Mouse (Mus musculus): ENCODE measurements around the gene 6430548M08Rik. TPM values are rescaled to one million over a fixed set of nuclear protein-coding genes. Genes with fewer than 3 reads are reported as not detected.
A peak's percentile ranks its signal among the peaks of the same experiment; 100 is the strongest.

6430548M08Rik gene
- polyA plus RNA-seq, 1 experiment from 2014 or later, result 4.4 TPM

DNA sequence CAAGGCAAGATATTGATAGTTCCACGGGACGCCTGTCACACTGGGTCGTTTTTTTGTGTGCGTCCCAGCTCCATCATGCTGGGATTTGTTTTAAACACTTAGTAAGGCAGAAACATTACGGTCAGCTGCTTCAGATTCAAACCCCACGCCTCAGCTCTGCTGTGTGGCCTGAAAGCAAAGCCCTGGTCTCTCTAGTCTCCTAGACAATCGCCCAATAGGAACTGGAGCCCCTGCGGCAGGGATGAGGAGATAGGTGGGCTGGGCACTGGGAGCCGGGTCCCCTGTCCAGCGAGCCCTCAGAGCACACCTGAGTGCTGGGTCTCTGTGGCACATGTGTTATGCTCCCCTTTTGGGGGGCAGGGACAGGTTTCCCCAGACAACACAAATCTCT, 64.2 kb downstream of the 6430548M08Rik start:
- H3K27me3 ChIP-seq (ENCODE audit: control insufficient read depth, insufficient read depth, low read depth, low read length), result peaks cover 27% of the 10 kb centered on the region
- no peaks in the 10 kb centered on the region for H3K36me3 ChIP-seq (ENCODE audit: control insufficient read depth, insufficient read depth)
- H3K27ac ChIP-seq (ENCODE audit: low read length), result no peak overlapping the region
- H3K4me3 ChIP-seq (ENCODE audit: low read depth, low read length), result no peak overlapping the region
- H3K4me2 ChIP-seq (ENCODE audit: low read depth, low read length), result no peak overlapping the region
- no peaks in the 10 kb centered on the region for H3K9me3 ChIP-seq (replicated peaks; ENCODE audit: control insufficient read depth, low read length)
- H3K9ac ChIP-seq (ENCODE audit: low read depth, low read length), result no peak overlapping the region
- no peak for ATAC-seq (ENCODE audit: low read depth)
- 12% methylated on average over 10 of the region's 10 CpGs for whole genome bisulfite sequencing (ENCODE audit: insufficient replicate concordance)
- no peaks in the 10 kb centered on the region; the same call in 1 of the 2 replicates for H3K4me1 ChIP-seq (ENCODE audit: control insufficient read depth, low read depth, low read length)

DNA sequence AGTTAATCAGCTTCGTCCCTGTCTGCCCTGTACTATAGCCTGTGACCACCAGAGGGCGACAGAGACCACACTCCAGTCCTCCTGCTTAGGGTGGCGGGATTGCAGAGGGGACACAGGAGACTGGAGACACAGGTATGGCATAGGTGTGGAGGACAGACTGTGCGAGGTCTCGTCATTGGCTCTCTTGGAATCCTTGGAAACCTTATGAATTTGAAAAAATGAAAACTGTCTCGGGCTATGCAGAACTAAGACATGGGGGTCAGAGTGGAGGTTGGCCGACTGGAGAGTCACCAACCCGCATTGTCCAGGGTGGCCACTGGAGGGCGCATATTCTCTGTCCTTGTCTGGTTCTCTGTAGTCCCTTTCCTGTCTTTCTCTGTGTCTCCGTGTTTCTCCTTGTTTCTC, 65.1 kb downstream of the 6430548M08Rik start:
- H3K36me3 ChIP-seq (ENCODE audit: control insufficient read depth, insufficient read depth), result no peaks in the 10 kb centered on the region
- no peaks in the 10 kb centered on the region for H3K9me3 ChIP-seq (replicated peaks; ENCODE audit: control insufficient read depth, low read length)
- H3K4me2 ChIP-seq (ENCODE audit: low read depth, low read length), result peak overlapping the region; percentile 50
- WGBS (ENCODE audit: insufficient replicate concordance), result under 1% methylated on average over 10 of the region's 10 CpGs
- no peaks in the 10 kb centered on the region; the same call in 1 of the 2 replicates for H3K4me1 ChIP-seq (ENCODE audit: control insufficient read depth, low read depth, low read length)
- no peak overlapping the region for H3K27ac ChIP-seq (ENCODE audit: low read length)
- peaks cover 27% of the 10 kb centered on the region for H3K27me3 ChIP-seq (ENCODE audit: control insufficient read depth, insufficient read depth, low read depth, low read length)
- no peak overlapping the region for H3K4me3 ChIP-seq (ENCODE audit: low read depth, low read length)
- peak; percentile 68 for ATAC-seq (ENCODE audit: low read depth)
- H3K9ac ChIP-seq (ENCODE audit: low read depth, low read length), result no peak overlapping the region

DNA sequence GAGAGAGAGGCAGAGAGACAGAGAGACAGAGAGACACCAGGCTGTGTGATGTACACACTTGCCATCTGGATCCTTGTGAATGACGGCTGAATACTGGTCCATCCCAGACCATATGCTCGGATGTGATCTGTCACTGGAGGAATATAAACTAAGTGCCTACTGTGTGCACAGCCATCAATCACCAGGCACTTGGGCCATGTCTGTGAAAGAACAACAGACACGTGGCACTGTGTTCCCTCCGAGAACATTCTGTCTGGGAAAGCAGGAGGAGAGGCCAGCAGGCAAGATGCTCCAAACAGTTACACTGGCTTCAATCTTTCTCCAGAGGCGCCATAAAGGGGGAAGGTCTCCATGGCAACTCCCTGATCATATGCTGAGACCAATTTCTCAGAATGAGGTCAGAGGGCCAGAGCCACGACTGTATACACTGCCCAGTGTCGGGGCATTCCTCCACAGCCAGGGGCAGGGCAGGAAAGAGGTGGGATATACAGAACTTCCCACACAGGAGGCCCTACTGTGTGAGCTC, 66.6 kb downstream of the 6430548M08Rik start:
- no peak for ATAC-seq (ENCODE audit: low read depth)
- peaks cover 25% of the 10 kb centered on the region for H3K27me3 ChIP-seq (ENCODE audit: control insufficient read depth, insufficient read depth, low read depth, low read length)
- 52% methylated on average over 7 of the region's 7 CpGs for WGBS (ENCODE audit: insufficient replicate concordance)
- no peak overlapping the region for H3K27ac ChIP-seq (ENCODE audit: low read length)
- H3K9me3 ChIP-seq (replicated peaks; ENCODE audit: control insufficient read depth, low read length), result no peaks in the 10 kb centered on the region
- no peaks in the 10 kb centered on the region for H3K36me3 ChIP-seq (ENCODE audit: control insufficient read depth, insufficient read depth)
- no peaks in the 10 kb centered on the region; the same call in 1 of the 2 replicates for H3K4me1 ChIP-seq (ENCODE audit: control insufficient read depth, low read depth, low read length)
- no peak overlapping the region for H3K9ac ChIP-seq (ENCODE audit: low read depth, low read length)
- no peak overlapping the region for H3K4me2 ChIP-seq (ENCODE audit: low read depth, low read length)
- no peak overlapping the region for H3K4me3 ChIP-seq (ENCODE audit: low read depth, low read length)

DNA sequence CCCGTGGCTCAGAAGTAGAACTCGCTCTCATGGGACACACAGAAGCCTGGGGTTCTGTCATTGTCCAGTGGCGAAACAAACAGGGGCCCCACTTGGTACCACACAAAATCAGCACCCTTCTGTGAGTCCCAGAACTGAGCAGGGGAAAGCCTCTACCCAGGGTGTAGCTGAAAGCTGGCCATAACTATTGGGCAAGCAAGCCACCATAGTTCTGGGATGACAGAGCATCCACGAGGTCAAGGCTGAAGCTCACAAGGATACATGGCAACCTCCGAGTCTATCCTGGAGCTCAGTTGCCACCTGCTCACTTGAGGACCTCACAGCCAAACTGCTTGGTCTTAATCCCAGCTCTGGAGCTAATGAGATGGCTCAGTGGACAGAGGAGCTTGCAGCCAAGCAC, 67.3 kb downstream of the 6430548M08Rik start:
- WGBS (ENCODE audit: insufficient replicate concordance), result 55% methylated on average over 5 of the region's 5 CpGs
- peaks cover 23% of the 10 kb centered on the region for H3K27me3 ChIP-seq (ENCODE audit: control insufficient read depth, insufficient read depth, low read depth, low read length)

DNA sequence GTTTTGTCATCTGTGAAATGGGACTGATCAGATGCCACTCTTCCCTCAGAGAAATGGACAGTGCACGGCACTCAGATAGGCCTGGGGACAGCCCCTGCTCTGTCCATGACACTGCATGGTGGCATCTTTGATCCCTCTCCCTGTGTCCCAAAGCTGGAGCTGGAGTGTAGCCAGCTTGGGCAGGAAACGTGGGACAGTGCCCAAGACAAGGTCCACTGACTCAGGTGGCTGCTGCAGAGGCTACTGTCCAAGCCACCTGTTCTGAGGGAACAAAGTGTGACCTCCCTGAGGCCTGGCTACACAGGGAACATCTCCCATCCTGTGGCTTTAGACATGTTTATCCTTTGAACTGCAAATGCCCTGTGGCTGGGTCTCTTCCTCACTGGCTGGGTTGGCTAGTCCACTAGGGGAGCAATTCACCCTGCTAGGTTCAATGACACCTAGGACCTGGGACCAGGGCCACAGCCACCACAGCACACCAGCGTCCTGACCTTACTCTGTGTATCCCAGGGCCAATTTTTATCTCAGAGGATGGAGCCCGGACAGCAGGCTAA, 68.0 kb downstream of the 6430548M08Rik start:
- no peak overlapping the region for H3K27ac ChIP-seq (ENCODE audit: low read length)
- no peaks in the 10 kb centered on the region for H3K9me3 ChIP-seq (replicated peaks; ENCODE audit: control insufficient read depth, low read length)
- 42% methylated on average over 4 of the region's 4 CpGs for WGBS (ENCODE audit: insufficient replicate concordance)
- no peak for ATAC-seq (ENCODE audit: low read depth)
- H3K36me3 ChIP-seq (ENCODE audit: control insufficient read depth, insufficient read depth), result no peaks in the 10 kb centered on the region
- no peaks in the 10 kb centered on the region; the same call in 1 of the 2 replicates for H3K4me1 ChIP-seq (ENCODE audit: control insufficient read depth, low read depth, low read length)
- peaks cover 17% of the 10 kb centered on the region for H3K27me3 ChIP-seq (ENCODE audit: control insufficient read depth, insufficient read depth, low read depth, low read length)
- no peak overlapping the region for H3K4me3 ChIP-seq (ENCODE audit: low read depth, low read length)
- no peak overlapping the region for H3K9ac ChIP-seq (ENCODE audit: low read depth, low read length)
- H3K4me2 ChIP-seq (ENCODE audit: low read depth, low read length), result no peak overlapping the region

More for the DNA sequence above, 67.3 kb downstream of the 6430548M08Rik start:
- H3K4me2 ChIP-seq (ENCODE audit: low read depth, low read length), result no peak overlapping the region
- H3K36me3 ChIP-seq (ENCODE audit: control insufficient read depth, insufficient read depth), result no peaks in the 10 kb centered on the region
- no peaks in the 10 kb centered on the region; the same call in 1 of the 2 replicates for H3K4me1 ChIP-seq (ENCODE audit: control insufficient read depth, low read depth, low read length)
- no peak for ATAC-seq (ENCODE audit: low read depth)
- no peaks in the 10 kb centered on the region for H3K9me3 ChIP-seq (replicated peaks; ENCODE audit: control insufficient read depth, low read length)
- H3K4me3 ChIP-seq (ENCODE audit: low read depth, low read length), result no peak overlapping the region
- no peak overlapping the region for H3K9ac ChIP-seq (ENCODE audit: low read depth, low read length)
- no peak overlapping the region for H3K27ac ChIP-seq (ENCODE audit: low read length)

DNA sequence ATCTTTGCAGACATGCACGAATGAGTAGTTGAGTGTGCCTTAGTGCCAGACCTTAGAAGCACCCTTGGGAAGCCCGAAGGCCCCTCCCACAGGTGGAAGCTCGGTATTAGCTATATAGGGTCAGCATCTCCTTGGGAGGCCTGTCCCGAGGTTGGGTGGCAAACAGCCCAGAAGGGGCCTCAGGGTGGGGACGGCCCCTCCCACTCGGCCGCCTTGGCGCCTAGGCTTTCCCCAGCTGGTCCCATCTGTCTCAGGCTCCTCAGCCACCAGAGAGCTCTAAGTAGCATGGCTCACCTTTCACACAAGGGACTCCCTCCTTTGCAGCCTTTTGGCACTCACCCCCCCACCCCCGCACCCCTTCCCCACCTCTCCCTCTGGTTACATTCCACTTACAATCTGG, 70.4 kb downstream of the 6430548M08Rik start:
- Histone ChIP-seq H3K4me1 (ENCODE audit: control insufficient read depth, low read depth, low read length) (no peaks in the 10 kb centered on the region), H3K36me3 (ENCODE audit: control insufficient read depth, insufficient read depth) (no peaks in the 10 kb centered on the region), H3K27ac (ENCODE audit: low read length) (no peak overlapping the region), H3K4me2 (ENCODE audit: low read depth, low read length) (no peak overlapping the region), H3K9ac (ENCODE audit: low read depth, low read length) (no peak overlapping the region), H3K9me3 (replicated peaks; ENCODE audit: control insufficient read depth, low read length) (no peaks in the 10 kb centered on the region), H3K4me3 (ENCODE audit: low read depth, low read length) (no peak overlapping the region), H3K27me3 (ENCODE audit: control insufficient read depth, insufficient read depth, low read depth, low read length) (no peaks in the 10 kb centered on the region)
- ATAC-seq (ENCODE audit: low read depth), result no peak
- WGBS (ENCODE audit: insufficient replicate concordance), result 44% methylated on average over 9 of the region's 9 CpGs

DNA sequence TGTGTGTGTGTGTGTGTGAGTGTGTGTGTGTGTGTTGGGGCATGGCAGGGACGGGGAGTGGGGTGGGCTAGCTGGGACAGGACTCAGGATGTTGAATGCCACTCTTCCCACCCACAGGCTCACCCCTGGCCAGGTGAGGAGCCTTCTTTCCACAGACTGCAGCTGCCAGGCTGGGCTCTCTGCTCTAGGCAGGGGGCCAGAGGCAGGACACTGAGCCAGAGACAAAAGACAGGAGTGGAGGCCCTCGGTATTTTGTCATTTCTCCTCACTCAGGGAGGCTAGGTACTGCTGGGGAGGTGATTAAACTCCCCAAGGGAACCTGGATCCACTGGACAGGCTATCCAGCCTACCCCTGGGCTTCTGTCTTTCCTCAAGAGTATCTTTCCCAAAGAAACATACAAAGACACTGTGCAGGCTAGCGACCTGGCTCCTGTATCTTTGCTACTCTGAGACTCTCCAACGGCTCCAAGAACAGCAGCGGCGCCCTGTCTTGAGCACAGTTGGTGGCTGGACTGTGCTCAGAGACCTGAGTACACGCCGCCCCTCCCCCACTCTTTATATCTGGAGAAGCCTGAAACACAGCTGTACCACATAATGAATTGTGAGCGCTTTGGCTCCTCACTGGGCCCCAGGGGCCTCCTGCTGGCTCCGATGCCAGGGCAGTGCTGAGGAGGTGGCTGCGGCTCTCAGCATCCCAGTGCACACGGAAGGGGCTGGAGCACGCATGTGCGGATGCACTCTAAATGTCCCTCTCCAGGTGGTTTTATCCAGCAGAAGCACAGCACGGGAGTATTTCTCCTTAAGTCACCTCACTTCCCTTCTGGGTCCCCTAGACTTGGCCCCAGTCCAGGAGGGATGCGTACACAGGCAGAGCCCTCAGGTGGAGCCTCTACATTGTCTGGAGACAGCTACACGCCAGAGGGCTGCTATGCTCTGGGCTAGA, 71.2 kb downstream of the 6430548M08Rik start:
- Histone ChIP-seq H3K36me3 (ENCODE audit: control insufficient read depth, insufficient read depth) (no peaks in the 10 kb centered on the region), H3K27me3 (ENCODE audit: control insufficient read depth, insufficient read depth, low read depth, low read length) (no peaks in the 10 kb centered on the region), H3K27ac (ENCODE audit: low read length) (no peak overlapping the region), H3K4me2 (ENCODE audit: low read depth, low read length) (no peak overlapping the region), H3K4me1 (ENCODE audit: control insufficient read depth, low read depth, low read length) (no peaks in the 10 kb centered on the region), H3K9me3 (replicated peaks; ENCODE audit: control insufficient read depth, low read length) (no peaks in the 10 kb centered on the region), H3K4me3 (ENCODE audit: low read depth, low read length) (no peak overlapping the region), H3K9ac (ENCODE audit: low read depth, low read length) (no peak overlapping the region)
- 48% methylated on average over 17 of the region's 17 CpGs for WGBS (ENCODE audit: insufficient replicate concordance)
- no peak for ATAC-seq (ENCODE audit: low read depth)

DNA sequence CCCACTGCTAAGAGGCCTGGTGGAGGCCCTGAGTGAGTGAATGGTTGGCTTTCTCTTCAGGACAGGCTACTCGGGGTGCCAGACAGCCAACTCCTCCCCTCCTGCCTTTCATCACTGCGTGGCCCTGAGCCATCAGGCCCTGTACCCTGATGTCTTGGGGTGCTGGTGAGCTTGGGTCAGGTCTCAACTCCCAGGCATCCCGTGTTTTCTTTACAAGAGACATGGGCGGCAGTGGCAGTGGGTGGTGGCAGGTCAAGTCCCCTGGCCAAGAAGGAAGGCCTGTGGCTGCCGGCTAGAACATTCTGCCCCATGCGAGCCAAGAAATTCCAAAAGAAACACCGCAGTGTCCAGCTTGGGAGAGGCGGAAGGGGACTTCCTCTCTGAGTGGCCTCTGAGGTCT, 72.5 kb downstream of the 6430548M08Rik start:
- ATAC-seq (ENCODE audit: low read depth), result no peak
- H3K36me3 ChIP-seq (ENCODE audit: control insufficient read depth, insufficient read depth), result no peaks in the 10 kb centered on the region
- H3K27ac ChIP-seq (ENCODE audit: low read length), result no peak overlapping the region
- 62% methylated on average over 8 of the region's 8 CpGs for WGBS (ENCODE audit: insufficient replicate concordance)
- H3K9me3 ChIP-seq (replicated peaks; ENCODE audit: control insufficient read depth, low read length), result no peaks in the 10 kb centered on the region
- H3K4me3 ChIP-seq (ENCODE audit: low read depth, low read length), result no peak overlapping the region
- no peaks in the 10 kb centered on the region for H3K4me1 ChIP-seq (ENCODE audit: control insufficient read depth, low read depth, low read length)
- no peaks in the 10 kb centered on the region for H3K27me3 ChIP-seq (ENCODE audit: control insufficient read depth, insufficient read depth, low read depth, low read length)
- H3K4me2 ChIP-seq (ENCODE audit: low read depth, low read length), result no peak overlapping the region
- H3K9ac ChIP-seq (ENCODE audit: low read depth, low read length), result no peak overlapping the region

DNA sequence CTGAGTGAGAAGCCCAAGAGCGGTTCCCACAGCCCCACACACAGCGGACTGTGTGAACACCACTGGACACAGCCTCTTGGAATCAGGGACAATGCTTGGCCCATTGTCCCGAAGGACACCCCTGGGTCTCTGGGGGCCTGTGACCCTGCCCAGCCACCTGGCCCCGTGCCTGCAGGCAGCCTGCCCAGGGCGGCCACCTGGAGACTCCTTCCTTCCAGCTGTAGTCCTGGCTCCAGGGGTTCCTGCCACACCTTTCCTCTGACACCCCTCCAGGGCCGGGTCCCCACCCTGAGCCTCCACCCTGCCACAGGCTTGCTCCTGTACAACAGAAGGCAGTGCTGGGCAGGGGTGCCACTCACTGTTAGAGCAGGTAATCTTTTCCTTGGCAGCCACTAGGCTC, 74.6 kb downstream of the 6430548M08Rik start:
- WGBS (ENCODE audit: insufficient replicate concordance), result 58% methylated on average over 6 of the region's 6 CpGs
- H3K36me3 ChIP-seq (ENCODE audit: control insufficient read depth, insufficient read depth), result no peaks in the 10 kb centered on the region
- no peak overlapping the region for H3K4me2 ChIP-seq (ENCODE audit: low read depth, low read length)
- H3K4me3 ChIP-seq (ENCODE audit: low read depth, low read length), result no peak overlapping the region
- H3K4me1 ChIP-seq (ENCODE audit: control insufficient read depth, low read depth, low read length), result no peaks in the 10 kb centered on the region
- no peak overlapping the region for H3K27ac ChIP-seq (ENCODE audit: low read length)
- no peaks in the 10 kb centered on the region for H3K27me3 ChIP-seq (ENCODE audit: control insufficient read depth, insufficient read depth, low read depth, low read length)
- no peaks in the 10 kb centered on the region for H3K9me3 ChIP-seq (replicated peaks; ENCODE audit: control insufficient read depth, low read length)
- H3K9ac ChIP-seq (ENCODE audit: low read depth, low read length), result no peak overlapping the region
- ATAC-seq (ENCODE audit: low read depth), result no peak

All from liver, embryonic 16.5 days (tissue).